Mouse (Mus musculus) bone marrow, adult 2 months (tissue): ENCODE data around the gene Ttc4.

Source experiments
- CTCF ChIP-seq: fragments of 200-500 bp; IDR thresholded peaks from 2 replicates; pipeline ENCODE4 v1.5.1; 2011; ENCODE audit warnings: low read length, control low read depth; ENCODE audit not compliant: control insufficient read depth, insufficient read depth
- POLR2A ChIP-seq: fragments of 200-500 bp; IDR thresholded peaks from 2 replicates; pipeline ENCODE4 v1.6.1; 2011; ENCODE audit warnings: low read depth, mild to moderate bottlenecking, control low read depth, low read length, borderline replicate concordance; ENCODE audit not compliant: control insufficient read depth

GRCm38 (mm10) chr4:106665269-106665668, 13.5 kb downstream of the Ttc4 start:
- no peak for TF ChIP-seq CTCF
- no peak for TF ChIP-seq POLR2A
